Mouse (Mus musculus): ENCODE measurements at regions not wholly inside any gene's neighbourhood (a gene's known extent, or its start where the extent isn't known, plus 50 kb on each side); places are given as distances from the start of the nearest gene placed in this dataset.

DNA sequence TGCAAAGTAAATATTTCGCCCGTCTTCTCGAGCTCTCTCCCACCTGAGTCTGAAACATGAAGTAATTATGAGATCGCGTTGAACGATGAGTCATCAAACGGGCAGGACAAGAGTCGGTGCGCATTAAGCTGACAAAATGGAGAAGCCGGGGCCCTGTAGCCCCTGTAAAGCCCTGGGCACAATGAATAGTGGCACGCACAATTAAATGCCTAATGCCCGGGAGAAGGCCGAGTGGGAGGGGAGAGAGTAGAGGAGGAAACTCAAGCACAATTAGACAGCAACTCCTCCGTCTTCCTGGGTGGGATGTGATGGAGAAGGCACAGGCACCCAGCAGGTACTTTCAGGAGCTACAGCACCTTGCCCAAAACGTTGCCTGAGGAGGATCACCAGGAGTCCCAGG lies 94.3 kb upstream of the Cdh13 start:
- TF ChIP-seq EP300 (optimal IDR thresholded peaks at IDR 0.05) (no peak), CTCF (IDR thresholded peaks at IDR 0.05; ENCODE audit: low read depth) (no peak)
